Mouse (Mus musculus): Measurements from ENCODE around the gene Slc7a1. TPM values are rescaled to one million over a fixed set of nuclear protein-coding genes. Genes with fewer than 3 reads are reported as not detected.

Gene Slc7a1
- total and polyA plus RNA-seq, 3 experiments: 64.1 to 133 (median 80.9) TPM

GRCm38 (mm10) chr5:148288804-148289203, 110.9 kb downstream of the Slc7a1 start:
- TF ChIP-seq UBTF (IDR thresholded peaks at IDR 0.05; ENCODE audit: borderline replicate concordance, insufficient read depth, low read depth, low read length) (no peak), MYC (IDR thresholded peaks at IDR 0.05; ENCODE audit: low read depth, low read length) (no peak), ELF1 (IDR thresholded peaks at IDR 0.05; ENCODE audit: low read depth, low read length) (no peak), CHD2 (IDR thresholded peaks at IDR 0.05; ENCODE audit: low read length) (no peak), USF1 (IDR thresholded peaks at IDR 0.05; ENCODE audit: low read depth, low read length) (no peak), USF2 (IDR thresholded peaks at IDR 0.05; ENCODE audit: borderline replicate concordance in 1 of 2, insufficient read depth in 1 of 2, low read depth in 1 of 2, low read length in 2 of 2) (no peak), EP300 (IDR thresholded peaks at IDR 0.05; ENCODE audit: low read depth in 1 of 2, low read length in 2 of 2) (no peak), RCOR1 (IDR thresholded peaks at IDR 0.05; ENCODE audit: low read depth, low read length) (no peak), POLR2A (IDR thresholded peaks at IDR 0.05; ENCODE audit: control insufficient read depth in 1 of 2, insufficient read depth in 1 of 2, low read depth in 1 of 2, low read length in 2 of 2, poor library complexity in 1 of 2) (no peak), MAZ (IDR thresholded peaks at IDR 0.05; ENCODE audit: low read depth, low read length) (no peak), ETS1 (IDR thresholded peaks at IDR 0.05; ENCODE audit: low read depth, low read length) (no peak), MAFK (IDR thresholded peaks at IDR 0.05; ENCODE audit: borderline replicate concordance, low read depth, low read length) (no peak), E2F4 (IDR thresholded peaks at IDR 0.05; ENCODE audit: borderline replicate concordance, low read depth, low read length) (no peak), MEF2A (IDR thresholded peaks at IDR 0.05; ENCODE audit: extremely low read depth, insufficient replicate concordance, low read depth, low read length, poor library complexity, severe bottlenecking) (no peak), TBP (IDR thresholded peaks at IDR 0.05; ENCODE audit: low read depth, low read length) (no peak), BHLHE40 (IDR thresholded peaks at IDR 0.05; ENCODE audit: borderline replicate concordance, low read depth, low read length) (no peak), RAD21 (IDR thresholded peaks at IDR 0.05; ENCODE audit: low read depth, low read length) (no peak)
- H3K27ac ChIP-seq (ENCODE audit: control insufficient read depth, low read depth, low read length): no peak overlapping the region
- no peaks in the 10 kb centered on the region for H3K79me2 ChIP-seq (ENCODE audit: control insufficient read depth, insufficient read depth, low read length, poor library complexity)
- DNase-seq (ENCODE audit: low read depth, low spot score): no peak
- H3K36me3 ChIP-seq (ENCODE audit: control insufficient read depth in 1 of 2, insufficient read depth in 2 of 2, low read length in 2 of 2): no peaks in the 10 kb centered on the region
- H3K9me3 ChIP-seq (replicated peaks; ENCODE audit: insufficient read depth, low read length): no peaks in the 10 kb centered on the region
- H3K4me1 ChIP-seq (ENCODE audit: control insufficient read depth in 1 of 2, insufficient read depth in 2 of 2, low read length in 2 of 2): no peaks in the 10 kb centered on the region
- no peak overlapping the region for H3K9ac ChIP-seq (ENCODE audit: control insufficient read depth, low read depth, low read length, poor library complexity, severe bottlenecking)
- H3K4me3 ChIP-seq (ENCODE audit: control insufficient read depth in 1 of 2, insufficient read depth in 1 of 2, low read depth in 2 of 2, low read length in 2 of 2): no peak overlapping the region
- no peaks in the 10 kb centered on the region for H3K27me3 ChIP-seq (ENCODE audit: control insufficient read depth in 1 of 2, insufficient read depth in 2 of 2, low read length in 2 of 2)

- Histone ChIP-seq H3K9ac (ENCODE audit: control insufficient read depth, low read depth, low read length, poor library complexity, severe bottlenecking) (no peak overlapping the region), H3K9me3 (replicated peaks; ENCODE audit: insufficient read depth, low read length) (no peaks in the 10 kb centered on the region), H3K4me3 (ENCODE audit: control insufficient read depth in 1 of 2, insufficient read depth in 1 of 2, low read depth in 2 of 2, low read length in 2 of 2) (no peak overlapping the region), H3K27ac (ENCODE audit: control insufficient read depth, low read depth, low read length) (no peak overlapping the region), H3K4me1 (ENCODE audit: control insufficient read depth in 1 of 2, insufficient read depth in 2 of 2, low read length in 2 of 2) (no peaks in the 10 kb centered on the region), H3K36me3 (ENCODE audit: control insufficient read depth in 1 of 2, insufficient read depth in 2 of 2, low read length in 2 of 2) (no peaks in the 10 kb centered on the region), H3K27me3 (ENCODE audit: control insufficient read depth in 1 of 2, insufficient read depth in 2 of 2, low read length in 2 of 2) (no peaks in the 10 kb centered on the region), H3K79me2 (ENCODE audit: control insufficient read depth, insufficient read depth, low read length, poor library complexity) (no peaks in the 10 kb centered on the region)
- no peak for DNase-seq (ENCODE audit: low read depth, low spot score)
- TF ChIP-seq ZNF384 (IDR thresholded peaks at IDR 0.05; ENCODE audit: low read depth, low read length) (no peak), ZKSCAN1 (IDR thresholded peaks at IDR 0.05; ENCODE audit: low read depth, low read length) (peak; percentile 79)
These were observed 112.2 kb downstream of the Slc7a1 start for GRCm38 (mm10) chr5:148287529-148287928.

All from MEL (cell line).